Mouse (Mus musculus) hindbrain, embryonic 11.5 days (tissue): Measurements from ENCODE around the gene Nmnat1. TPM values are rescaled to one million over a fixed set of nuclear protein-coding genes. Genes with fewer than 3 reads are reported as not detected.
A peak's percentile ranks its signal among the peaks of the same experiment; 100 is the strongest.

ENCODE experiments used
- ATAC-seq: fragments of 200-750 bp; cut with Nextera tagmentation; 2 replicates; pipeline ENCODE4 v1.8.0; 2017; ENCODE audit warnings: mild to moderate bottlenecking, moderate TSS enrichment, moderate library complexity; ENCODE audit not compliant: low FRiP score
- DNase-seq: peaks from one replicate; pipeline ENCODE4 v3.0.0-alpha.2; 2015; ENCODE audit warnings: low spot score
- H3K27ac ChIP-seq: fragments of 300-500 bp; sonication (generic); 2 replicates; pipeline ENCODE4 v1.5.1; 2014; ENCODE audit warnings: mild to moderate bottlenecking, low read depth, low read length
- H3K27me3 ChIP-seq: fragments of 300-500 bp; sonication (generic); 2 replicates; pipeline ENCODE4 v1.6.1; 2014; ENCODE audit warnings: mild to moderate bottlenecking, low read length, moderate library complexity, mixed read lengths; ENCODE audit not compliant: control insufficient read depth, insufficient read depth
- H3K36me3 ChIP-seq: fragments of 300-500 bp; sonication (generic); 2 replicates; pipeline ENCODE4 v1.6.1; 2014; ENCODE audit warnings: mild to moderate bottlenecking, low read length, moderate library complexity, mixed read lengths; ENCODE audit not compliant: control insufficient read depth, insufficient read depth
- H3K4me1 ChIP-seq: fragments of 300-500 bp; sonication (generic); replicated peaks from 2 replicates; pipeline ENCODE4 v1.6.1; 2014; ENCODE audit warnings: low read length, mixed read lengths; ENCODE audit not compliant: control insufficient read depth, insufficient read depth
- H3K4me2 ChIP-seq: fragments of 300-500 bp; sonication (generic); replicated peaks from 2 replicates; pipeline ENCODE4 v1.6.1; 2014; ENCODE audit warnings: mild to moderate bottlenecking, low read depth, low read length
- H3K4me3 ChIP-seq: fragments of 300-500 bp; sonication (generic); 2 replicates; pipeline ENCODE4 v1.5.1; 2014; ENCODE audit warnings: low read depth, low read length
- H3K9ac ChIP-seq: fragments of 300-500 bp; sonication (generic); 2 replicates; pipeline ENCODE4 v1.6.1; 2014; ENCODE audit warnings: low read depth, low read length
- H3K9me3 ChIP-seq: fragments of 300-500 bp; sonication (generic); 2 replicates; pipeline ENCODE4 v1.6.1; 2016; ENCODE audit warnings: low read length; ENCODE audit not compliant: control insufficient read depth
- WGBS: fragments of 180-500 bp; shearing (Covaris S2); extraction: QIAGEN DNeasy Blood & Tissue Kit; methylation state at CpG from one replicate; pipeline ENCODE4 v1.1.7; 2014; 5-methylcytosine and 5-hydroxymethylcytosine counted together
- polyA plus RNA-seq: library from polyadenylated mRNA; unstranded; fragments of >200 nt; fragmentation: Nextera tagmentation; extraction: Ambion mirVana; gene quantifications from 2 replicates; pipeline ENCODE4 v1.2.1, GENCODE M21; 2014

The Nmnat1 gene
- polyA plus RNA-seq, 1 experiment from 2014 or later, result 16.9 TPM

- Histone ChIP-seq H3K9ac (peak overlapping the region; percentile 94), H3K4me3 (peak overlapping the region; percentile 95), H3K9me3 (no peaks in the 10 kb centered on the region), H3K27ac (peak overlapping the region; percentile 96), H3K4me1 (no peaks in the 10 kb centered on the region; the same call in 1 of the 2 replicates), H3K36me3 (no peaks in the 10 kb centered on the region), H3K27me3 (no peaks in the 10 kb centered on the region), H3K4me2 (peak overlapping the region; percentile 59)
- DNase-seq (no peak), ATAC-seq (peak; percentile 77)
- WGBS, result 0% methylated on average over 34 of the region's 35 CpGs
These were observed 59.2 kb downstream of the Nmnat1 start for GRCm38 (mm10) chr4:149425801-149426292.

GRCm38 (mm10) chr4:149424755-149425154 lies 60.2 kb downstream of the Nmnat1 start:
- peak overlapping the region; percentile 49 for H3K9ac ChIP-seq
- peak overlapping the region; percentile 95 for H3K4me3 ChIP-seq
- DNase-seq (peak; percentile 22), ATAC-seq (no peak)
- peak overlapping the region; percentile 59 for H3K4me2 ChIP-seq
- no peaks in the 10 kb centered on the region for H3K36me3 ChIP-seq
- WGBS, result 2% methylated on average over 9 of the region's 9 CpGs
- no peak overlapping the region for H3K27ac ChIP-seq
- H3K4me1 ChIP-seq, result no peaks in the 10 kb centered on the region; the same call in 1 of the 2 replicates
- no peaks in the 10 kb centered on the region for H3K9me3 ChIP-seq
- H3K27me3 ChIP-seq, result no peaks in the 10 kb centered on the region

- H3K36me3 ChIP-seq, result no peaks in the 10 kb centered on the region
- no peak overlapping the region for H3K4me3 ChIP-seq
- no peak overlapping the region for H3K9ac ChIP-seq
- H3K9me3 ChIP-seq, result no peaks in the 10 kb centered on the region
- H3K27ac ChIP-seq, result no peak overlapping the region
- 83% methylated on average over 5 of the region's 5 CpGs for WGBS
- H3K4me2 ChIP-seq, result no peak overlapping the region
- H3K4me1 ChIP-seq, result 0 out of 2 replicates have a peak, but pooled peaks cover 4% of the 10 kb centered on the region
- no peak for ATAC-seq
- H3K27me3 ChIP-seq, result no peaks in the 10 kb centered on the region
- DNase-seq, result no peak
These were observed 67.1 kb downstream of the Nmnat1 start for GRCm38 (mm10) chr4:149417854-149418365.

Other genes with a start within 250 kb of the Nmnat1 start
- gene Kif1b, start 177.5 kb downstream of the Nmnat1 start, polyA plus RNA-seq, result 113 and 173 TPM in 2 replicates
- gene Ube4b, start 58.5 kb downstream of the Nmnat1 start, polyA plus RNA-seq, result 53.3 and 58.9 TPM in 2 replicates
- gene Rbp7, start 30.2 kb downstream of the Nmnat1 start, polyA plus RNA-seq, result not detected in 2 replicates
- gene Tmem274, start 7.8 kb downstream of the Nmnat1 start, polyA plus RNA-seq, result not detected in 2 replicates
- gene Lzic, start within 50 bp of the Nmnat1 start, polyA plus RNA-seq, result 48.4 and 54.8 TPM in 2 replicates
- 63.4 and 65.2 TPM in 2 replicates for gene Ctnnbip1, start 33.0 kb upstream of the Nmnat1 start, polyA plus RNA-seq
- 33.0 and 42.6 TPM in 2 replicates for gene Clstn1, start 101.3 kb upstream of the Nmnat1 start, polyA plus RNA-seq
- gene Pik3cd, start 217.4 kb upstream of the Nmnat1 start, polyA plus RNA-seq, result 10.1 and 11.3 TPM in 2 replicates